Mouse (Mus musculus) inflammation-experienced regulatory T-cells, adult 6 months (primary cell): ENCODE data around the gene Mertk. TPM values are rescaled to one million over a fixed set of nuclear protein-coding genes. Genes with fewer than 3 reads are reported as not detected.
A peak's percentile ranks its signal among the peaks of the same experiment; 100 is the strongest.
"Not testable (repeated sequence)": the region's sequence is repeated elsewhere in the genome, so short reads cannot be mapped to it uniquely, and the experiment has no call there.

Experiments used
- ATAC-seq: one replicate; pipeline ENCODE4 v1.8.0; 2017
- polyA plus RNA-seq, 3 experiments: library from polyadenylated mRNA; unstranded; fragments of 100-300 nt; shearing (Covaris generic); gene quantifications; one replicate each; pipeline ENCODE4 v1.2.1; 2017

Gene Mertk
- under 1 TPM in 2 of 3 experiments, not detected in 1; 0.08 to 0.40 TPM for polyA plus RNA-seq

- no peak for ATAC-seq
Measured at GRCm38 (mm10) chr2:128698693-128699181, at the start of gene Mertk. Gene Mertk (plus strand): TSS chr2:128698956.

DNA sequence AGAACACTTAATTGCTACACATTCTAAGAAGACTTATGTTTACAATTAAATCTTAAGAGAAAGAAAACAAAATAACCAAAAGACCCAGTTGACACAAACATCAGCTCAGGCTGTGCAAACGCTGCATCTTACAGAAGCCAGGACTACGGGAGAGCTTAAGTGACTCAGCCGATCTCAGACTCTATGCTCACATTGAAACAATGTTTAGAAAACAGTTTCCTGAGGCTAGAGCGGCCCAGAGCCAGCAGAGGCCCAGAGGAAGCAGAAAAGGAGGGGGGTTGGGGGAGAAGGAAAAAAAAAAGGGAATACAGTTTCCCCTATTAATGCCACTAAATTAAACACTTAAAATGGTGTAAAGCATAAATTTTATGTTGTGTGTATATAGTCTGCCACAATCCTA lies 18.1 kb upstream of the Mertk start:
- ATAC-seq = no peak

DNA sequence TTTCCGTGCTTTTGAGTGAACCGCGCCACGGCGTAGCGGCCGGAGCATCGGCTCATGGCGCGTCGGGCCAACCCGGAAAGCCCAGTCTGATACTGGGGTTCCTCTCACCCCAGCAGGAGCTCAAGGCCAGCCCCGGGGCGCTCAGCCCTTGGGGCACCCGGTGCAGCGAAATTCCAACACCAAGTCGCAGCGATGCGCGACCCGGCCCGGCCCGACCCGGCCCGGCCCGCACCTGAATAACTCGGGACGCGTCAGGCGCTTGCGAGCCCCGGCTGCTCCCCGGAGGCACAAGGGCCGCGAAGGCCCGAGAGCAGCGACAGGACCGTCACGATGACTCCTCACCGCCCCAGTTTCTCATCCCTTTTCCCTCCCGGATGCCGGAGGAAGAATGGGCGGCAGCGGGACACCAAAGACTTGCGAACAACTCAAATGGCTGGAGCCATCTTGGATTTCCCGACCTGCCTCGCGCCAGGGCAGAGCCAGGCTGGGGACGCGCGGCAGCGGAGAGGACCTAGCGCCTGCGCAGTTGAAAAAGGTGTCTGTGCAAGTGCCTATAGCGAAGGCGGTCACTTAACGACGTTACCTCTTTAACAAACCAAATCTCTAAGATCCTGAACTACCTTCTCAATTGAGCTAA lies 11.7 kb upstream of the Mertk start, which contains the start of gene Anapc1:
Gene Anapc1, minus strand, starts transcription at position 471 of the 637 bp plus-strand sequence.
- peak; percentile 97 for ATAC-seq

- no peak for ATAC-seq
Measured at GRCm38 (mm10) chr2:128687558-128688120, 11.1 kb upstream of the Mertk start.

- no peak for ATAC-seq
Measured at GRCm38 (mm10) chr2:128692336-128692735, 6.4 kb upstream of the Mertk start.

GRCm38 (mm10) chr2:128692771-128693170 lies 6.0 kb upstream of the Mertk start:
- no peak for ATAC-seq

GRCm38 (mm10) chr2:128693236-128693635 lies 5.5 kb upstream of the Mertk start:
- no peak for ATAC-seq

GRCm38 (mm10) chr2:128693828-128694227 lies 4.9 kb upstream of the Mertk start:
- ATAC-seq = not testable (repeated sequence)

DNA sequence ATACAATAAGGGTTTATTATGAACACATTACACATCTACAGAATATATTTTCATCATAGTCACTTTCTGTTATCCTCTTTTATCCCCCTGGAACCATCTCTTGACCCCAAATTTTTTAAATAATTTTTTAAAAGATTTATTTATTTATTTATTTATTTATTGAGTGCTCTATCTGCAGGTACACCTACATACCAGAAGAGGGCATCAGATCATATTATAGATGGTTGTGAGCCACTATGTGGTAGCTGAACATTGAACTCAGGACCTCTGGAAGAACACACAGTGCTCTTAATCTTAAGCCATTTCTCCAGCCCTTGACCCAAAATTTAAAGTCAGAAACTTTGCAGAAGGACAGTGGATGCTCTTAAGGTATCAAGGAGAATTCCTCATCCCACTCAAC lies 4.2 kb upstream of the Mertk start:
- peak; percentile 38 for ATAC-seq

DNA sequence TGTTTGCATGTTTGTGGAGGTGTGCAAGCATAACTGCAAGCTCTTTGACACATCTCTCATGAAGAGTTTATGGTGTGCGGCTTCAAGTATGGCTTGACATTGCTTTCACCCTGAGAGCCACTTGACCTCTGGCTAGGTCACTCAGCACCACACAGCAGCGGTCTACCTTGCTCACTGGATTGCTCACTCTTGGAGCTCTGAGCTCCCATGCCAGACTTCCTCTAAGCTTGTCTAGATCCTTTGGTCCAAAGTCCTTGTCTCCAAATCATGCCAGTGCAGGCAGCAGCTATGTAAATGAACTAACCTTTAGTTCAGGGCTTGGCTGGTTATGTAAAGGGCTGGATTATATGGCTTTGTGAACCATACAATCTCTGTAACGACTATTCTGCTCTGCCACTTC lies 2.3 kb upstream of the Mertk start:
- ATAC-seq = no peak

DNA sequence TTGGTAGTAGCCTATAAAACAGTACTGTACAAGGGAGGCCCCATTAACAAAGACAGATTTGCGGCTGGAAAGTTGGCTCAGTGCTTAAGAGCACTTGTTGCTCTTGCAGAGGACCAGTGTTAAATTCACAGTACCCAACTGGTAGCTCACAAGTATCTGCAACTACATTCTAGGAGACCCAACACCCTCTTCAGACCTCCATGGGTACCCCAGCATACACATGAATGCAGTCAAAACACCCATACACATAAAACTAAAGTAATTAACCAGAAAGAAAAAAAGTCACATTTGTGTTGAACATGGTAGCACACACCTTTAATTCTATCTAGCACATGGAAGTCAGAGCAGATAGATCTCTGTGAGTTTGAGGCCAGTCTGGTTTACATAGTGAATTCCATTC lies 1.7 kb upstream of the Mertk start:
- no peak for ATAC-seq

GRCm38 (mm10) chr2:128697566-128697965 lies 1.2 kb upstream of the Mertk start:
- no peak for ATAC-seq

DNA sequence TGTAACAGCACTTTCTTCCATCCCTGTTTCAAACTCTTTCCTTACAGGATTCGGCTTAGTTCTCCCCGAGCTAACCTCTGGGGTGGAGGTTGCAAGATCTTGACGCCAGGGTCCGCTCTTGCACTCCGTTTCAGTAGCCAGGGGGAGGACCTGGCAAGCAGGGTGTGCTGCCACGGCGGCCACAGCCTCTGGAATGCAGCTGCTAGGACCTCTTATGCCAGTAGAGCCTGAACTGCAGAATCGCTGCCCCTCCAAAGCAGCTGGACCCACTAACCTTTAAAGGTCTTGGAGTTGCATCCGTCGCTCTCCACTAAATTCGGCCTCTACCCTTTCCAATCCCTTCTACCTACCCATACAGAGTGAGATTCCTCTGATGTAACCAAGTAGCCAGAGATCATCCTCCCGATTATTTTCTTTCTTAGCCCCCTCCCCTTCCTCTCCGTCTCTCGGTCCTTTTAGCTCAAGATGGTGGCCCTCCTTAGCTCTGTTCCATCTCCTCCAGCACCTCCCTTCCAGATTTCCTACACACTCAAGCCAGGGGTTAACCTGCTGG lies 540 bp upstream of the Mertk start:
- ATAC-seq = peak; percentile 71

DNA sequence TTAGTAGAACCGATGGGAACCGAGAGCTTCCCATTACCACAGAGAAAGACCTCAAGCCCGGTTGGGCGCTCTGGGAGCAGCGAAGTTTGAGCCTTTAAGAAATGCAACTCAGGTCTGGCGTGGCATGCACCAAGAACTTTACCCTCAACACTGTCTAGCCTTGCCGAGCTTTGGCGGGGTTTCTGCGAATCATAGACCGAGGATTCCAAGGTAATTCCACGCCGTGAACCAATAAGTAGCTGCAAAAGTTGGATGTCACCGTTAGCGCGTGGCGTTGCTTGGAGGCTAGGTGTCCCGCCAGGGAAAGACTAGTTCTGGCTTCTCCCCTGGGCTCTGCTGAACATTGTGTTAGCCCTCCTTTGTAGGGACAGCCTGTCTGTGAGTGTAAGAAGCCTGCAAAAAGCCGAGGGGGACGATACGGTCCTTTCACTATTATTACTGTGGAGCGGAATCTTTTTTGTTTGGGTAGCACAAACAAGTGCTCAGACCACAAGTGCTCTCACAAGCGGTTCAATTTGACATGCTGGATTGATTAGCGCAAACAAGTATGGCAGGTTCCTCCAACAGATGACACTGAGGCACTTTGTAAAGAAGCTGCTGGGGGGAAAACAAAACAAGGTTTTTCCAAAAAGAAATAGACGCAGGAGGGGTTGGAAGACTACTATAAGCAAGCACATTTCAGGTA lies 587 bp downstream of the Mertk start:
- ATAC-seq = no peak

- ATAC-seq = no peak
Measured at GRCm38 (mm10) chr2:128704474-128704873, 5.7 kb downstream of the Mertk start.

GRCm38 (mm10) chr2:128709264-128709663 lies 10.5 kb downstream of the Mertk start:
- ATAC-seq = no peak

DNA sequence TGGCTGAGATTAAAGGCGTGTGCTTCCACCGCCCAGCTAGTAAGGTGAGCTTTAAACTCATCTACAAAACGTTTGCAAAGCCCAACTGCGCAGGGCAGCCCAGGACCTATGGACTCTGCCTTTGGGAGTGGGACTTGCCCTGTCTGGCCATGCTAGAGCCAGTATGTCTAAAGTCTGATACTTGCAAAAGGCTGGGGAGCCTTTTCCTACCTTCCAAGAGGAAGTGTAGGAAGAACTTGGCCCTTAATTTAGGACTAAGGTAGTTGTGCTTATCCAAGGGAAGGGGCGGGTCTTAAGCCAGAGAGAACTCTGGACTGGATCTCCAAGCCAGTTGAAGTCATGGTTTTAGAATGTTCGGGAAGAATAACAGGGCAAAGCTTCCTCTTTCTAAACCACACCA lies 11.9 kb downstream of the Mertk start:
- no peak for ATAC-seq

- ATAC-seq = no peak
Measured at GRCm38 (mm10) chr2:128712940-128713339, 14.2 kb downstream of the Mertk start.

- ATAC-seq = no peak
Measured at GRCm38 (mm10) chr2:128713548-128714003, 14.8 kb downstream of the Mertk start.

DNA sequence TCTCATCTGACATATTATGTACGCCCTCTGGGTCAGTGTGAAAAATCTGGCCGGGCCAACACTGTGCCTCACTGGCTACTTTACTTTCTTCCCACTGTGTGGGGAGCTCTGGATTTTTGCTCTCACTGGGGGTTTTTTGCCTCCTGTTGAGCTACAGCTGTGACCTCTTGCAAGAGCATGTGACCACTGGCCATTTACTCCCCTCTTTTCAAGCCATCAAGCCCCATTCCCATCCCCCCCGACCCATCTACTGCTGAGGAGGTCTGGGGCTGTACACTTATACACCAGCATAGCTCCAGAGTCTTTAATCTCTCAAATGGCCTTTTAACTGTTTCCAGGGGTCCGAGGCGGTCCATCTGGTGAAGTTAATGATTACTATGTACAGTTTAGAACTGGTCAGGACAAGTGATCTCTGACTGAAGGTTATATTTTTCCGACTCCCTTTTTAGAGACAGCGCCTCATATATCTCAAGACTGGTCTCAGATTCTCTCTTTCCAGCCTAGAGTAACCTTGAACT lies 16.0 kb downstream of the Mertk start:
- no peak for ATAC-seq

DNA sequence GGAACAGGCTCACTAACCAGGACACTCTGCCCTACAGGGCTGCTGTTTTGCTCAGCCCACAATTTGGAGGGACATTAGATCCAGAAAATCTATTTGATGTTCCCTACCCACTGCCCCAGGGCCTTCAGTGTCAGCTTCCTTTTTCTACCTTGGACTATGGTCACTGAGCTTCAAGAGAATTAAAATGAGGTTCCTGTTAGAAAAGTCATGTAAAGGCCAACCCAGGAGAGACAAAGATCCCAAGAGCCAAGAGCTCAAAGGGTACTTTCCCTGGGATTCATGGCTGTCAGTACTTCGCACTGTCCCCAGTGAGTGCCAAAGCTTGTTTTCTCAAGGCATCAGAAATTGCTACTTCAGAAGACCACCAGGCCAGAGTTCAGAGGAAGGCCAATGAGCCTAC lies 17.2 kb downstream of the Mertk start:
- ATAC-seq = no peak

DNA sequence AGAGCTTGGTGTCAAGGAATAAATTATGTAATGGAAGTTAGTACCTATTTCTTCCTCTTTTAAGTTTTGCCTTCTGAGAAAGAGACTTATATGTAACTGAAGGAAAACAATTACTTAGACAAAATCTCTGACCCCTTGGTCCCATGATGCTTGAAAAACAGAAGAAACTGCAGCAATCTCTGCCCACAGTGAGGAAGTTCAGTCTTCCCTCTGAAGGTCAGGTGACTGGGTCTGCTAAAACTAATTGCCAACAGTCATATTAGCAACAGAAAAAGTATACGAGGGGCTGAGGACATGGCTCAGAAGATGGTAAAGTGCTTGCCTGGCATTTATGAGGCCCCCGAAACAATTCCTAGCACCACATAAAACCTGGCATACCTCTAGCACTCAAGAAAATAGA lies 20.6 kb downstream of the Mertk start:
- ATAC-seq = no peak

DNA sequence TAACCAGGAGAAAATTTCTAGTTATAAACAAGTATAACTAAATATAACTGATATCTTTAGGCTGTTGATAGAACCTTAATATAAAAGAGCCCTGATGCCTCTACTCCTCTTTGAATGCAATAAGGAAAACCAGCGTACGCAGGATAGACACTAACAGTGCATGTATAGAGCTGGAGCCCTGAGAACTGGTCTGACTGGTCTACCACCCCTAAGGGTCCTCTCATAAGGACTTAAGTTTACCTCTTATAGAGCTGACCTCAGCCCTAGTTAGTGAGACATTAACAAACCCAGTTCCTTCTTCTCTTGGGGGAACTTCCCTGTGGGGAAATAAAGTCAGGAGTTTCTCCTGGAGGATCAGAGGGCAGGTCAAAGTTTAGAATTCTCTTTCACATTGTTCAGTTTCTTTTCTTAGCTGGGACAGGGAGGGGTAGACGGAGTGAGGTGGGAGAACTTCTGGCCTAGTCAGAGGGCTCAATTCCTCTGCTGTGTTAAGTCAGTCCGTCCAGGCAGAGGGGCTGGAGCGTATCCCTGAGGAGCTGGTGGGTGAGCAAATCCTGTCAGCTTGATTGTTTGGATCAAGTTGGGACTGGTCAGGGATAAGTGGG lies 23.5 kb downstream of the Mertk start:
- ATAC-seq = no peak
